Mouse (Mus musculus): Measurements from ENCODE around the gene Cenpu. TPM values are rescaled to one million over a fixed set of nuclear protein-coding genes. Genes with fewer than 3 reads are reported as not detected.
A peak's percentile ranks its signal among the peaks of the same experiment; 100 is the strongest.

Cenpu gene
- polyA plus RNA-seq, 1 experiment from 2014 or later, result 6.1 TPM

- H3K4me2 ChIP-seq, result no peak overlapping the region
- H3K9me3 ChIP-seq, result no peaks in the 10 kb centered on the region
Observed at GRCm38 (mm10) chr8:46612913-46613312, 61.1 kb downstream of the Cenpu start.

GRCm38 (mm10) chr8:46613377-46613776, 61.5 kb downstream of the Cenpu start:
- no peaks in the 10 kb centered on the region for H3K36me3 ChIP-seq (replicated peaks)
- no peaks in the 10 kb centered on the region for H3K27me3 ChIP-seq (replicated peaks)
- 71% methylated on average over 4 of the region's 4 CpGs for WGBS
- H3K9me3 ChIP-seq, result no peaks in the 10 kb centered on the region
- peaks cover 5% of the 10 kb centered on the region for H3K4me1 ChIP-seq
- ATAC-seq (replicated peaks), result no peak
- no peak overlapping the region for H3K4me2 ChIP-seq
- H3K4me3 ChIP-seq, result no peak overlapping the region
- H3K27ac ChIP-seq, result no peak overlapping the region
- H3K9ac ChIP-seq, result no peak overlapping the region

More at GRCm38 (mm10) chr8:46612913-46613312, 61.1 kb downstream of the Cenpu start:
- no peak for ATAC-seq (replicated peaks)
- Histone ChIP-seq H3K27me3 (replicated peaks) (no peaks in the 10 kb centered on the region), H3K36me3 (replicated peaks) (no peaks in the 10 kb centered on the region), H3K4me1 (peaks cover 5% of the 10 kb centered on the region), H3K27ac (no peak overlapping the region), H3K4me3 (no peak overlapping the region), H3K9ac (no peak overlapping the region)
- WGBS, result 89% methylated on average over 4 of the region's 4 CpGs

- Histone ChIP-seq H3K4me1 (peaks cover 16% of the 10 kb centered on the region), H3K9ac (no peak overlapping the region), H3K27ac (no peak overlapping the region), H3K4me3 (no peak overlapping the region), H3K9me3 (no peaks in the 10 kb centered on the region), H3K27me3 (replicated peaks) (no peaks in the 10 kb centered on the region), H3K36me3 (replicated peaks) (no peaks in the 10 kb centered on the region), H3K4me2 (no peak overlapping the region)
- WGBS, result 93% methylated on average over 8 of the region's 8 CpGs
- ATAC-seq (replicated peaks), result no peak
Observed at GRCm38 (mm10) chr8:46615936-46616335, 64.1 kb downstream of the Cenpu start.

GRCm38 (mm10) chr8:46616879-46617689, 65.3 kb downstream of the Cenpu start, which contains the start of the genes Primpol and Casp3:
TSS of gene Primpol (minus strand) at chr8:46617212.
TSS of gene Casp3 (plus strand) at chr8:46617291.
- no peaks in the 10 kb centered on the region for H3K27me3 ChIP-seq (replicated peaks)
- H3K4me3 ChIP-seq, result peak within 1 kb of the TSS; percentile 66
- H3K4me2 ChIP-seq, result peak within 1 kb of the TSS; percentile 79
- H3K4me1 ChIP-seq, result peaks cover 16% of the 10 kb centered on the region
- H3K9ac ChIP-seq, result peak within 1 kb of the TSS; percentile 85
- H3K36me3 ChIP-seq (replicated peaks), result no peaks in the 10 kb centered on the region
- H3K27ac ChIP-seq, result peak within 1 kb of the TSS; percentile 96
- H3K9me3 ChIP-seq, result no peaks in the 10 kb centered on the region
- ATAC-seq (replicated peaks), result peak; percentile 98
- WGBS, result under 1% methylated on average over 54 of the region's 54 CpGs

GRCm38 (mm10) chr8:46617690-46618620, 66.1 kb downstream of the Cenpu start:
- Histone ChIP-seq H3K36me3 (replicated peaks) (no peaks in the 10 kb centered on the region), H3K9me3 (no peaks in the 10 kb centered on the region), H3K4me2 (peak overlapping the region; percentile 79), H3K27me3 (replicated peaks) (no peaks in the 10 kb centered on the region), H3K4me3 (peak overlapping the region; percentile 66), H3K27ac (peak overlapping the region; percentile 96), H3K4me1 (peaks cover 20% of the 10 kb centered on the region), H3K9ac (peak overlapping the region; percentile 85)
- WGBS, result under 1% methylated on average over 38 of the region's 38 CpGs
- ATAC-seq (replicated peaks), result peak; percentile 71; the same call in 1 of the 2 replicates

GRCm38 (mm10) chr8:46618639-46619320, 67.0 kb downstream of the Cenpu start:
- Histone ChIP-seq H3K4me1 (peaks cover 20% of the 10 kb centered on the region), H3K27me3 (replicated peaks) (no peaks in the 10 kb centered on the region), H3K27ac (no peak overlapping the region), H3K36me3 (replicated peaks) (no peaks in the 10 kb centered on the region), H3K9me3 (no peaks in the 10 kb centered on the region), H3K4me2 (peak overlapping the region; percentile 79), H3K4me3 (peak overlapping the region; percentile 66), H3K9ac (peak overlapping the region; percentile 85)
- ATAC-seq (replicated peaks), result no peak
- under 1% methylated on average over 10 of the region's 10 CpGs for WGBS

- Histone ChIP-seq H3K4me2 (no peak overlapping the region), H3K27ac (no peak overlapping the region), H3K9ac (no peak overlapping the region), H3K4me3 (no peak overlapping the region), H3K4me1 (peaks cover 15% of the 10 kb centered on the region), H3K9me3 (no peaks in the 10 kb centered on the region), H3K27me3 (replicated peaks) (no peaks in the 10 kb centered on the region), H3K36me3 (replicated peaks) (no peaks in the 10 kb centered on the region)
- ATAC-seq (replicated peaks), result no peak
- WGBS, result 72% methylated on average over 9 of the region's 9 CpGs
Observed at GRCm38 (mm10) chr8:46622446-46623270, 70.8 kb downstream of the Cenpu start.

- ATAC-seq (replicated peaks), result no peak
- no peaks in the 10 kb centered on the region for H3K27me3 ChIP-seq (replicated peaks)
- H3K4me2 ChIP-seq, result no peak overlapping the region
- H3K4me1 ChIP-seq, result peaks cover 3% of the 10 kb centered on the region; the same call in 1 of the 2 replicates
- H3K27ac ChIP-seq, result no peak overlapping the region
- H3K4me3 ChIP-seq, result no peak overlapping the region
- 74% methylated on average over 1 of the region's 1 CpGs for WGBS
- no peak overlapping the region for H3K9ac ChIP-seq
- 0 out of 2 replicates have a peak, but pooled peaks cover 5% of the 10 kb centered on the region for H3K36me3 ChIP-seq (replicated peaks)
- H3K9me3 ChIP-seq, result no peaks in the 10 kb centered on the region
Observed at GRCm38 (mm10) chr8:46625166-46625565, 73.3 kb downstream of the Cenpu start.

GRCm38 (mm10) chr8:46626642-46627041, 74.8 kb downstream of the Cenpu start:
- 97% methylated on average over 5 of the region's 5 CpGs for WGBS
- H3K4me3 ChIP-seq, result no peak overlapping the region
- peaks cover 3% of the 10 kb centered on the region; the same call in 1 of the 2 replicates for H3K4me1 ChIP-seq
- no peaks in the 10 kb centered on the region for H3K9me3 ChIP-seq
- H3K4me2 ChIP-seq, result no peak overlapping the region
- no peak for ATAC-seq (replicated peaks)
- H3K27me3 ChIP-seq (replicated peaks), result no peaks in the 10 kb centered on the region
- H3K36me3 ChIP-seq (replicated peaks), result 0 out of 2 replicates have a peak, but pooled peaks cover 5% of the 10 kb centered on the region
- no peak overlapping the region for H3K27ac ChIP-seq
- H3K9ac ChIP-seq, result no peak overlapping the region

- H3K4me3 ChIP-seq, result no peak overlapping the region
- H3K4me1 ChIP-seq, result no peaks in the 10 kb centered on the region
- no peak overlapping the region for H3K4me2 ChIP-seq
- no peaks in the 10 kb centered on the region for H3K27me3 ChIP-seq (replicated peaks)
- no peak overlapping the region for H3K9ac ChIP-seq
- peaks cover 10% of the 10 kb centered on the region for H3K36me3 ChIP-seq (replicated peaks)
- 77% methylated on average over 7 of the region's 7 CpGs for WGBS
- H3K9me3 ChIP-seq, result no peaks in the 10 kb centered on the region
- no peak for ATAC-seq (replicated peaks)
- no peak overlapping the region for H3K27ac ChIP-seq
Observed at GRCm38 (mm10) chr8:46627881-46628280, 76.1 kb downstream of the Cenpu start.

- Histone ChIP-seq H3K9me3 (no peaks in the 10 kb centered on the region), H3K36me3 (replicated peaks) (peaks cover 18% of the 10 kb centered on the region), H3K27ac (no peak overlapping the region), H3K4me3 (no peak overlapping the region), H3K4me1 (no peaks in the 10 kb centered on the region), H3K9ac (no peak overlapping the region), H3K27me3 (replicated peaks) (no peaks in the 10 kb centered on the region), H3K4me2 (no peak overlapping the region)
- no peak for ATAC-seq (replicated peaks)
- 100% methylated on average over 1 of the region's 1 CpGs for WGBS
Observed at GRCm38 (mm10) chr8:46628645-46629044, 76.8 kb downstream of the Cenpu start.

Data from midbrain, embryonic 15.5 days (tissue).